Mouse (Mus musculus) forebrain, embryonic 13.5 days (tissue): Measurements from ENCODE around the gene Tbr1. TPM values are rescaled to one million over a fixed set of nuclear protein-coding genes. Genes with fewer than 3 reads are reported as not detected.

Experiments
- ATAC-seq: fragments of 200-750 bp; cut with Nextera tagmentation; 2 replicates; pipeline ENCODE4 v1.8.0; 2017
- H3K27ac ChIP-seq: fragments of 300-500 bp; sonication (generic); 2 replicates; pipeline ENCODE4 v1.5.1; 2015; ENCODE audit warnings: inconsistent platforms, mild to moderate bottlenecking, moderate library complexity
- H3K27me3 ChIP-seq: fragments of 300-500 bp; sonication (generic); 2 replicates; pipeline ENCODE4 v1.6.1; 2015; ENCODE audit warnings: mild to moderate bottlenecking, inconsistent platforms
- H3K36me3 ChIP-seq: fragments of 300-500 bp; sonication (generic); 2 replicates; pipeline ENCODE4 v1.6.1; 2015; ENCODE audit warnings: mild to moderate bottlenecking, inconsistent platforms; ENCODE audit not compliant: poor library complexity, severe bottlenecking
- H3K4me1 ChIP-seq: fragments of 300-500 bp; sonication (generic); 2 replicates; pipeline ENCODE4 v1.6.1; 2015; ENCODE audit warnings: inconsistent platforms
- H3K4me2 ChIP-seq: fragments of 300-500 bp; sonication (generic); 2 replicates; pipeline ENCODE4 v1.6.1; 2015; ENCODE audit warnings: inconsistent platforms, mild to moderate bottlenecking, moderate library complexity
- H3K4me3 ChIP-seq: fragments of 300-500 bp; sonication (generic); 2 replicates; pipeline ENCODE4 v1.5.1; 2015; ENCODE audit warnings: mild to moderate bottlenecking, inconsistent platforms
- H3K9ac ChIP-seq: fragments of 300-500 bp; sonication (generic); 2 replicates; pipeline ENCODE4 v1.6.1; 2015; ENCODE audit warnings: mild to moderate bottlenecking, inconsistent platforms
- H3K9me3 ChIP-seq: fragments of 300-500 bp; sonication (generic); replicated peaks from 2 replicates; pipeline ENCODE4 v1.6.1; 2016; ENCODE audit warnings: inconsistent platforms
- WGBS: fragments of 180-500 bp; shearing (Covaris S2); methylation state at CpG from one replicate; pipeline ENCODE4 v1.1.7; 2015; 5-methylcytosine and 5-hydroxymethylcytosine counted together
- polyA plus RNA-seq: library from polyadenylated mRNA; unstranded; fragments of >200 nt; fragmentation: Nextera tagmentation; extraction: Ambion mirVana; gene quantifications from 2 replicates; pipeline ENCODE4 v1.2.1, GENCODE M21; 2015

The Tbr1 gene
- polyA plus RNA-seq, 1 experiment from 2014 or later, result 45.1 TPM

- Histone ChIP-seq H3K27me3 (peaks cover 61% of the 10 kb centered on the region), H3K9ac (peak overlapping the region; percentile 84)
- WGBS, result under 1% methylated on average over 39 of the region's 39 CpGs
Measured at GRCm38 (mm10) chr2:61804841-61805540, 2.3 kb downstream of the Tbr1 start.

DNA sequence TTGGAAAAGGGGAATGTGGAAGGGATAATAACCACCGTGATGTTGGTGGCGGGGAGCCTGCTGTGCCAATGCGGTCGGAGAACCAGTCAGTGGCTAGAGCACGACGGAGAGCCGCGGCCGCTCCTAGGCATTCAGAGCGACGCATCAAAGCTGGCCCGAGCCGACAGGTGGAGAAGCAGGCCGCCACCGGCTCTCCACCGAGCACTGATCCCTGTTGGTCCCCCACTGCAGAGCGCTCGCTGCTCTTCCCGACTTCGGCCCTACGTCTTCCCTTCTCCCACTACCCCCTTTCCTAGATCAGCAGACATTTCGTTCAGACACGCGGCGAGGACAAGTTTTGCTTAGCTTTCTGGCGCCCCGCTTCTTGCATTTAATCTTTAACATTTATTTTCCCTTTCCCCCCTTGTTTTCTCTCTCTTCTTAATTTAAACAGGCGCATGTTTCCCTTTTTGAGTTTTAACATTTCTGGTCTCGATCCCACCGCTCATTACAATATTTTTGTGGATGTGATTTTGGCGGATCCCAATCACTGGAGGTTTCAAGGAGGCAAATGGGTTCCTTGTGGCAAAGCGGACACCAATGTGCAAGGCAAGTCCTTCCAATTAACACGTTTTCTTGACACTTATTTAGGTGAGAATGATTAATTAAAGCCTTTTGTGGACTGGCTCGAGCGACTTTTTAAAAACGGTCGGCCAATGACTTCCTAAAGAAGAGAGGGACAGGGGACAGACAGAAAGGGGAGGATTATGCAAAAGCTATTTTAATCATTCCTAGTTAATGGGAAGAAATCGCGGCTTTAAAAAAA, 3.0 kb downstream of the Tbr1 start:
- Histone ChIP-seq H3K4me3 (peak overlapping the region; percentile 54), H3K27ac (peak overlapping the region; percentile 97), H3K27me3 (peaks cover 68% of the 10 kb centered on the region), H3K4me1 (peaks cover 33% of the 10 kb centered on the region), H3K4me2 (peak overlapping the region; percentile 49), H3K9ac (peak overlapping the region; percentile 84), H3K36me3 (no peaks in the 10 kb centered on the region), H3K9me3 (no peaks in the 10 kb centered on the region)
- ATAC-seq, result peak; percentile 11; the same call in 1 of the 2 replicates
- under 1% methylated on average over 38 of the region's 39 CpGs for WGBS

More at GRCm38 (mm10) chr2:61804841-61805540, 2.3 kb downstream of the Tbr1 start:
- Histone ChIP-seq H3K27ac (peak overlapping the region; percentile 97), H3K36me3 (no peaks in the 10 kb centered on the region), H3K4me2 (peak overlapping the region; percentile 49), H3K4me1 (peaks cover 33% of the 10 kb centered on the region), H3K4me3 (peak overlapping the region; percentile 54), H3K9me3 (no peaks in the 10 kb centered on the region)
- peak; percentile 17 for ATAC-seq

DNA sequence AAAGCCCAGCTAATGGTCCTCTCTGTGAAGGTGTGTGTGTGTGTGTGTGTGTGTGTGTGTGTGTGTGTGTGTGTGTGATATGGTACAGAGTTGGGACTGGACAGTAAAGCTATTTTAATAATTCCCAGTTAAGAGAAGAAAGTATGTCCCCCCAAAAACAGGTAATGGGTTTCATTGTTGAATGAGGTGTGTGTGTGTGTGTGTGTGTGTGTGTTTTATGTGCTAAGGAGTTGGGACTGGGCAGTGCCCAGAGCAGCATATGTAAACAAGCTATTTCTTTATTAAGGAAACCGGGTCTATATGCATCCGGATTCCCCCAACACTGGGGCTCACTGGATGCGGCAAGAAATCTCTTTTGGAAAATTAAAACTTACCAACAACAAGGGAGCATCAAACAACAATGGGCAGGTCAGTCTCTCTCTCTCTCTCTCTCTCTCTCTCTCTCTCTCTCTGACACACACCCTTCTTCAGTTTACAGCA, 3.7 kb downstream of the Tbr1 start:
- Histone ChIP-seq H3K9me3 (no peaks in the 10 kb centered on the region), H3K27ac (peak overlapping the region; percentile 97), H3K4me2 (peak overlapping the region; percentile 49), H3K36me3 (no peaks in the 10 kb centered on the region), H3K4me3 (peak overlapping the region; percentile 54), H3K4me1 (peaks cover 34% of the 10 kb centered on the region), H3K9ac (peak overlapping the region; percentile 84), H3K27me3 (peaks cover 75% of the 10 kb centered on the region)
- no peak for ATAC-seq
- WGBS, result 9% methylated on average over 3 of the region's 3 CpGs

DNA sequence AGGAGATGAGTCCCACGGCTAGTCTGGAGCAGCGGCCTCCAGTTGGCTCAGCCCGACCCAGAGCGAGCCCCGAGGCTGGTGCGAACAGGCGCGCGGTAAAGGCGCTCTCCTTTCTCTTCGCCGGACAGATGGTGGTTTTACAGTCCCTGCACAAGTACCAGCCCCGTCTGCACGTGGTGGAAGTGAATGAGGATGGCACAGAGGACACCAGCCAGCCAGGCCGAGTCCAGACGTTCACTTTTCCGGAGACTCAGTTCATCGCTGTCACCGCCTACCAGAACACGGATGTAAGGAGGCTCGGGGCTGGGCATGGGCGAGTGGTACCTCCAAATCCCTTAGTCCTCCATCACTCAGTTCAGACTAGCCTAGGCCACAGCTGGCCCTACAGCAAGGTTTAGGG, 4.4 kb downstream of the Tbr1 start:
- ATAC-seq, result peak; percentile 22
- H3K27ac ChIP-seq, result peak overlapping the region; percentile 97
- peaks cover 41% of the 10 kb centered on the region for H3K4me1 ChIP-seq
- peaks cover 76% of the 10 kb centered on the region for H3K27me3 ChIP-seq
- H3K9me3 ChIP-seq, result no peaks in the 10 kb centered on the region
- peak overlapping the region; percentile 49 for H3K4me2 ChIP-seq
- peak overlapping the region; percentile 54 for H3K4me3 ChIP-seq
- WGBS, result 0% methylated on average over 22 of the region's 22 CpGs
- no peaks in the 10 kb centered on the region for H3K36me3 ChIP-seq
- peak overlapping the region; percentile 84 for H3K9ac ChIP-seq

DNA sequence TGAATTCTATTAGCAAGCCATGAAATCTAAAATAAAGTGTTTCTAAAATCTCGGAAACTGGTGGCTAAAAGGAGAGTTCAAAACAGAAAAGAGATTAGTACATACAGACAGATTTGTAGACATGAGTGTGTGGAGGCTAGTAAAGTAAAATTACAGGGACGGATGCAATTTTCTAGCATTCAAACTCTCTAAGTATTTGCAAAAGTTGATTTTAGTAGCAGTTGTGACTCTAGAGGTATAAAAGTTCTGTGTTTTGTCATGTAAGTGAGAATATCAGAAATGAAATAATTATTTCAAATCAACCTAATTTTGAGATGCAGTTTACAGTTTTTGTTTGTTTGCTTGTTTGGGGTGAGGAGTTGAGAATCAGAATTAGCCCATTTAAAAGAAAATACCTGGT, 5.1 kb downstream of the Tbr1 start:
- ATAC-seq, result no peak
- Histone ChIP-seq H3K27me3 (peaks cover 75% of the 10 kb centered on the region), H3K9ac (peak overlapping the region; percentile 84)

GRCm38 (mm10) chr2:61808776-61809175, 6.0 kb downstream of the Tbr1 start:
- H3K27ac ChIP-seq, result peak overlapping the region; percentile 78
- H3K4me3 ChIP-seq, result peak overlapping the region; percentile 54
- ATAC-seq, result no peak
- peaks cover 35% of the 10 kb centered on the region for H3K4me1 ChIP-seq
- H3K9ac ChIP-seq, result peak overlapping the region; percentile 71
- H3K4me2 ChIP-seq, result peak overlapping the region; percentile 89
- WGBS, result 3% methylated on average over 6 of the region's 6 CpGs
- H3K27me3 ChIP-seq, result peaks cover 74% of the 10 kb centered on the region
- H3K36me3 ChIP-seq, result no peaks in the 10 kb centered on the region
- no peaks in the 10 kb centered on the region for H3K9me3 ChIP-seq

More for the DNA sequence above, 5.1 kb downstream of the Tbr1 start:
- Histone ChIP-seq H3K36me3 (no peaks in the 10 kb centered on the region), H3K9me3 (no peaks in the 10 kb centered on the region), H3K27ac (peak overlapping the region; percentile 97), H3K4me3 (peak overlapping the region; percentile 54), H3K4me2 (peak overlapping the region; percentile 49), H3K4me1 (peaks cover 43% of the 10 kb centered on the region)
- 25% methylated on average over 2 of the region's 2 CpGs for WGBS

- H3K27ac ChIP-seq, result peak overlapping the region; percentile 78
- no peak for ATAC-seq
- no peaks in the 10 kb centered on the region for H3K9me3 ChIP-seq
- peak overlapping the region; percentile 54 for H3K4me3 ChIP-seq
- H3K4me2 ChIP-seq, result peak overlapping the region; percentile 89
- H3K27me3 ChIP-seq, result peaks cover 76% of the 10 kb centered on the region
- no peaks in the 10 kb centered on the region for H3K36me3 ChIP-seq
- peak overlapping the region; percentile 71 for H3K9ac ChIP-seq
- WGBS, result 5% methylated on average over 1 of the region's 1 CpGs
- H3K4me1 ChIP-seq, result peaks cover 30% of the 10 kb centered on the region
Measured at GRCm38 (mm10) chr2:61809381-61809780, 6.7 kb downstream of the Tbr1 start.

GRCm38 (mm10) chr2:61810751-61811150, 8.0 kb downstream of the Tbr1 start:
- Histone ChIP-seq H3K4me1 (peaks cover 26% of the 10 kb centered on the region), H3K9me3 (no peaks in the 10 kb centered on the region), H3K27me3 (peaks cover 68% of the 10 kb centered on the region), H3K36me3 (no peaks in the 10 kb centered on the region), H3K4me2 (peak overlapping the region; percentile 89), H3K9ac (peak overlapping the region; percentile 83), H3K27ac (peak overlapping the region; percentile 78), H3K4me3 (peak overlapping the region; percentile 54)
- ATAC-seq, result no peak
- WGBS, result 37% methylated on average over 4 of the region's 4 CpGs

DNA sequence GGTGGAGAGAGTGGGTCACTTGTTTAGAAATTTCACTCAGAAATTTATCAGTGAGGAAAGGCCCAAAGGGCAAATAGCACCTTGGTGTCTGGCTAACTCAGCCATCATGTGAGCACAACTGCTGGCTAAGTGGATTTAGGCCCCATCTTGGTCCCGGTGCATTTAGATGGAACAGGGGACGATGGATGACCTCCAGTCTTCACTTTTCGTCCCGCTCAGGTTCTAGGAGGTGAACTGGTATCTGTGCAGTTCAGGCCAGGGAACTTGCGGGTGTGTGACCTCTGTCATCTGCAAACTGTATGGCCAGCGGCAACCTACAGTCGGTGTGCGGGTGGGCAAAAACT, 8.4 kb downstream of the Tbr1 start:
- Histone ChIP-seq H3K27ac (peak overlapping the region; percentile 78), H3K9ac (peak overlapping the region; percentile 83), H3K4me3 (peak overlapping the region; percentile 54), H3K4me2 (peak overlapping the region; percentile 89), H3K9me3 (no peaks in the 10 kb centered on the region), H3K27me3 (peaks cover 68% of the 10 kb centered on the region), H3K4me1 (peaks cover 29% of the 10 kb centered on the region), H3K36me3 (no peaks in the 10 kb centered on the region)
- WGBS, result 10% methylated on average over 8 of the region's 8 CpGs
- ATAC-seq, result no peak

- peak; percentile 52 for ATAC-seq
- H3K9me3 ChIP-seq, result no peaks in the 10 kb centered on the region
- H3K9ac ChIP-seq, result peak overlapping the region; percentile 83
- peaks cover 29% of the 10 kb centered on the region for H3K4me1 ChIP-seq
- under 1% methylated on average over 95 of the region's 121 CpGs for WGBS
- peak overlapping the region; percentile 54 for H3K4me3 ChIP-seq
- no peaks in the 10 kb centered on the region for H3K36me3 ChIP-seq
- peaks cover 70% of the 10 kb centered on the region for H3K27me3 ChIP-seq
- peak overlapping the region; percentile 78 for H3K27ac ChIP-seq
- peak overlapping the region; percentile 89 for H3K4me2 ChIP-seq
Measured at GRCm38 (mm10) chr2:61811507-61812421, 9.0 kb downstream of the Tbr1 start.

GRCm38 (mm10) chr2:61812536-61812935, 9.8 kb downstream of the Tbr1 start:
- peaks cover 24% of the 10 kb centered on the region for H3K4me1 ChIP-seq
- H3K9me3 ChIP-seq, result no peaks in the 10 kb centered on the region
- peak overlapping the region; percentile 83 for H3K9ac ChIP-seq
- H3K27ac ChIP-seq, result peak overlapping the region; percentile 78
- no peaks in the 10 kb centered on the region for H3K36me3 ChIP-seq
- no peak for ATAC-seq
- H3K4me3 ChIP-seq, result peak overlapping the region; percentile 54
- peaks cover 64% of the 10 kb centered on the region for H3K27me3 ChIP-seq
- H3K4me2 ChIP-seq, result peak overlapping the region; percentile 89
- 5% methylated on average over 12 of the region's 12 CpGs for WGBS
